Mouse (Mus musculus) lung, embryonic 14.5 days (tissue): Measurements from ENCODE around the gene Grn. TPM values are rescaled to one million over a fixed set of nuclear protein-coding genes. Genes with fewer than 3 reads are reported as not detected.

Experiments used
- ATAC-seq: fragments of 200-750 bp; cut with Nextera tagmentation; 2 replicates; pipeline ENCODE4 v1.8.0; 2017; ENCODE audit warnings: mild to moderate bottlenecking, moderate TSS enrichment, moderate library complexity; ENCODE audit not compliant: insufficient read depth
- DNase-seq: peaks from one replicate; pipeline ENCODE4 v3.0.0-alpha.2; 2015
- H3K27ac ChIP-seq: fragments of 300-500 bp; sonication (generic); 2 replicates; pipeline ENCODE4 v1.5.1; 2014; ENCODE audit warnings: low read depth, mild to moderate bottlenecking, moderate library complexity
- H3K27me3 ChIP-seq: fragments of 300-500 bp; sonication (generic); 2 replicates; pipeline ENCODE4 v1.6.1; 2014; ENCODE audit warnings: low read length, control low read depth; ENCODE audit not compliant: insufficient read depth
- H3K36me3 ChIP-seq: fragments of 300-500 bp; sonication (generic); 2 replicates; pipeline ENCODE4 v1.6.1; 2014; ENCODE audit warnings: control low read depth; ENCODE audit not compliant: insufficient read depth
- H3K4me1 ChIP-seq: fragments of 300-500 bp; sonication (generic); 2 replicates; pipeline ENCODE4 v1.6.1; 2014; ENCODE audit warnings: antibody characterized with exemption, control low read depth; ENCODE audit not compliant: insufficient read depth
- H3K4me2 ChIP-seq: fragments of 300-500 bp; sonication (generic); 2 replicates; pipeline ENCODE4 v1.6.1; 2014; ENCODE audit warnings: mild to moderate bottlenecking
- H3K4me3 ChIP-seq: fragments of 300-500 bp; sonication (generic); 2 replicates; pipeline ENCODE4 v1.5.1; 2014; ENCODE audit warnings: low read depth, low read length
- H3K9ac ChIP-seq: fragments of 300-500 bp; sonication (generic); 2 replicates; pipeline ENCODE4 v1.6.1; 2014
- H3K9me3 ChIP-seq: fragments of 300-500 bp; sonication (generic); 2 replicates; pipeline ENCODE4 v1.6.1; 2016; ENCODE audit warnings: low read depth, low read length, control low read depth
- CTCF ChIP-seq: IDR thresholded peaks from 2 replicates; pipeline ENCODE4 v1.5.1; 2016; ENCODE audit warnings: antibody characterized with exemption, low read depth
- WGBS: fragments of 180-500 bp; shearing (Covaris S2); extraction: QIAGEN DNeasy Blood & Tissue Kit; methylation state at CpG from one replicate; pipeline ENCODE4 v1.1.7; 2014; 5-methylcytosine and 5-hydroxymethylcytosine counted together
- polyA plus RNA-seq: library from polyadenylated mRNA; unstranded; fragments of >200 nt; fragmentation: Nextera tagmentation; extraction: Ambion mirVana; gene quantifications from 2 replicates; pipeline ENCODE4 v1.2.1, GENCODE M21; 2014

The Grn gene
- polyA plus RNA-seq, 1 experiment from 2014 or later = 113 TPM

DNA sequence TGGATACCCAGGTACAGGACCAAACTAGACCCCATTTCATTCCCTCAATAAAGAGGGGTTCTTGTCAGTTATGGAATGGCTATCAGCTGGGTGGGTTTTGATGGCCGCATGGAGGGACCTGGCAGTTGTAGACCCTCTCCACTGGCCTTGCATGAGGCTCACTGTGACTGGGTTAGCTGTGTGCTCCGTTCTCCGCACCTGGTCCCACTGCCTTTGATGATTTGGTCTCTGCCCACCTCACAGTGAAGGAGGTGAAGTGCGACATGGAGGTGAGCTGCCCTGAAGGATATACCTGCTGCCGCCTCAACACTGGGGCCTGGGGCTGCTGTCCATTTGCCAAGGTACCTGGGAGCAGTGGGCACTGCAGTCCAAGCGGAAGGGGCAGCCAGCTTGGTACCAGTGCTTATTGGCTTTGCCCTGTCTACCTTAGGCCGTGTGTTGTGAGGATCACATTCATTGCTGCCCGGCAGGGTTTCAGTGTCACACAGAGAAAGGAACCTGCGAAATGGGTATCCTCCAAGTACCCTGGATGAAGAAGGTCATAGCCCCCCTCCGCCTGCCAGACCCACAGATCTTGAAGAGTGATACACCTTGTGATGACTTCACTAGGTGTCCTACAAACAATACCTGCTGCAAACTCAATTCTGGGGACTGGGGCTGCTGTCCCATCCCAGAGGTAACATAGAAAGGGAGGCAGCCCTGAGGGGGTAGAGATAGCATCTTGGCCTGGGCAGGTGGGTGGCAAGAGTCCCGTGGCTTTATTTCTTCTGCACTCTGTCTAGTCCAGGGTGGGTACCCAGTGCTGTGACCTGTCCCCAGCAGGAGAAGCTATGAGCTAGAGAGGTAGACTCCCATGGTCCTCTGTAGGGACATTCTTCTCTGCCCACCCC, 4.9 kb downstream of the Grn start:
- no peak for DNase-seq
- H3K4me1 ChIP-seq = peaks cover 6% of the 10 kb centered on the region; the same call in 1 of the 2 replicates
- H3K36me3 ChIP-seq = peaks cover 59% of the 10 kb centered on the region

GRCm38 (mm10) chr11:102435754-102436470, 5.8 kb downstream of the Grn start:
- WGBS = 87% methylated on average over 18 of the region's 18 CpGs
- TF ChIP-seq CTCF = no peak
- DNase-seq (no peak), ATAC-seq (no peak)
- Histone ChIP-seq H3K9ac (no peak overlapping the region), H3K4me1 (peaks cover 6% of the 10 kb centered on the region; the same call in 1 of the 2 replicates), H3K36me3 (peaks cover 67% of the 10 kb centered on the region), H3K27ac (no peak overlapping the region), H3K4me3 (no peak overlapping the region), H3K9me3 (no peaks in the 10 kb centered on the region), H3K4me2 (no peak overlapping the region), H3K27me3 (no peaks in the 10 kb centered on the region)

More for the DNA sequence above, 4.9 kb downstream of the Grn start:
- no peak for TF ChIP-seq CTCF
- H3K9me3 ChIP-seq = no peaks in the 10 kb centered on the region
- no peaks in the 10 kb centered on the region for H3K27me3 ChIP-seq
- no peak overlapping the region for H3K27ac ChIP-seq
- ATAC-seq = no peak
- no peak overlapping the region for H3K4me3 ChIP-seq
- H3K4me2 ChIP-seq = no peak overlapping the region
- 86% methylated on average over 11 of the region's 11 CpGs for WGBS
- H3K9ac ChIP-seq = no peak overlapping the region

GRCm38 (mm10) chr11:102436471-102436790, 6.3 kb downstream of the Grn start:
- DNase-seq = no peak
- no peak for TF ChIP-seq CTCF
- peaks cover 72% of the 10 kb centered on the region for H3K36me3 ChIP-seq
- H3K4me1 ChIP-seq = peaks cover 3% of the 10 kb centered on the region; the same call in 1 of the 2 replicates
- H3K27ac ChIP-seq = no peak overlapping the region
- ATAC-seq = no peak
- no peak overlapping the region for H3K9ac ChIP-seq
- no peaks in the 10 kb centered on the region for H3K27me3 ChIP-seq
- H3K4me2 ChIP-seq = no peak overlapping the region
- no peak overlapping the region for H3K4me3 ChIP-seq
- 71% methylated on average over 10 of the region's 10 CpGs for WGBS
- no peaks in the 10 kb centered on the region for H3K9me3 ChIP-seq

DNA sequence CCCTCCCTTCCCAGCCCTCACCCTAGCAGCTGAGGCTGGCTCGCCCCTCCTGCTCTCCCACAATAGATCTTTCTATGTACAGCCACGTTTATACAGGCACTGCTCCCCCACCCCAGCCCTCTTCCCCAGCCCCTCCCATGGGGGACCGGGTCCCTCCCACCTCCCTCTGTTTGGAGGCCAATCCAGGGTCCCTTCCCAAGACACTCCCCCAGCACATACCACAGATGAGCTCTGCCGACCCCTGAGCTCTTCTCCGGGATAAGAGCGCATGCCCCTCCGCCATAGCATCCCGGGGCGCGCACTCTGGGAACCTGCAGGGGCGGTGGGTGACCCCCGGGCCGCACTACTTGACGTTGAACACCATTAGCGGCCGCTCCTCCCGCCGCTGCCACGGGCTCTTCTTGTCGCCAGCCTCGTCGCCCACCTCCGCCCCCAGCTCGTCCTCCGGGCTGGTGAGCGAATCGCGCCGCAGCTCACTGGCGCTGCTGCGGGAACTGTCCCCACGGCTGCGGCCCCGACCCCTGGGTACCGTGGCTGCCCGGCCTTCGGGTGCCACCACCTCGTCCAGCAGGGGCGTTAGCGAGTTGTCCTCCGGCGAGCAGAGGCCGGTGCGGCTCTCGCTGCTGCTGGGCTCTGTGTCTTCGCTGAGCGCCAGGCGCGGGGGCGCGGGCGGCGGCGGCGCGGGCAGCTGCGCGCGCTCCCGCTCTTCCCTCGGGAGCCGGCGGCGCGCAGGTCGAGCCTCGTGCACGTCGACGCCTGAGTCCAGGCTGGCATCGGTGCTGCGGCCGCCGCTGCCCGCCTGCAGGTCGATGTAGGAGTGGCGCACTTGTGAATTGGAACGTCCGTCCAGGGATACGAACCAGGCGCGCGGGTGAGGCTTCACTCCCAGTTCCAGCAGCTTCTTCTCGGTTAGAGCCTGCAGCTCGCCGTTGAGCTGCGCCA, 7.3 kb downstream of the Grn start:
- H3K4me2 ChIP-seq = peak overlapping the region; percentile 92
- no peaks in the 10 kb centered on the region for H3K27me3 ChIP-seq
- TF ChIP-seq CTCF = peak; percentile 53
- peaks cover 3% of the 10 kb centered on the region; the same call in 1 of the 2 replicates for H3K4me1 ChIP-seq
- H3K4me3 ChIP-seq = peak overlapping the region; percentile 43
- H3K27ac ChIP-seq = peak overlapping the region; percentile 15; the same call in 1 of the 2 replicates
- ATAC-seq (peak; percentile 26), DNase-seq (peak; percentile 78)
- H3K9ac ChIP-seq = peak overlapping the region; percentile 46
- H3K36me3 ChIP-seq = peaks cover 80% of the 10 kb centered on the region
- no peaks in the 10 kb centered on the region for H3K9me3 ChIP-seq
- 9% methylated on average over 87 of the region's 87 CpGs for WGBS

DNA sequence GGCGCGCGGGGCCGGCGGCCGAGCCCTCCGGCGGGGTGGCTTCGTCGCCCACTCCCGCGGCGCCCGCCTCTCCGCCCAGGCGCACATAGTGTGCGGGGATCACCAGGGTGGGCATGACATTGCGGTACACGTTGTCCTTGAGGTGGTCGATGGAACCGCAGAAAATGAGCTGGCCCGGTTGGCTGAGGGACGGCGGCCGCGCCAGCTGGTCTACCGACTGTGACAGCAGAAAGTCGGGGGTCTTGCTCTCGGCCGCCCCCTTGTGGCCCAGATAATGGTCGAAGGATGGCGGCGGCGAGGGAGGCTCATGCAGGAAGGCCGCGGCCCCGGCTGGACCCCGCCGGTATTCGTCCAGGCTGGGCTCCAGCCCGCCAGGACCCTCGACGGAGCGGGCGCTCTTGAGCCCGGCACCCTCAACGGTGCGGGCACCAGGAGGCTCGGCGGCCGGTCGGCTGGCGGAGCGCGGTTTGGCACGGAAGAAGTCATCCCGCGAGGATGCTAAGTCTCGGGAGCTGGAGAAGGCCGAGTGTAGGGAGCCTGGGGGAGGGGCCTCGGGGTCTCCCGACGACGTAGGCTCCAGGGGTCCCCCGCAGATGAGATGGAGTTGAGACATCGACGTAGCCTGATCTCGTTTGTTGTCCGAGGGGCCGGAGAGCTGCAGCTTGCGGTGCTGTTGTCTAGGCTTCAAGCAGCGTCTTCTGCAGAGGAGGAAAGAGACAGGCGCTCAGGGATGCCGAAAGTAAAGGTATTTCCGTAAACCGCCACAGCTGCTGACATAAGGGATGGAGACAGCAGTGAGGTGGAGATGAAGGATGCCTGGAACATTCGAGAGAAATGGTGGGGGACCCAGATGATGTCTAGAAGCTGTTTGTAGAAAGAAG, 8.3 kb downstream of the Grn start:
- peak overlapping the region; percentile 46 for H3K9ac ChIP-seq
- H3K9me3 ChIP-seq = no peaks in the 10 kb centered on the region
- H3K4me3 ChIP-seq = peak overlapping the region; percentile 43
- peaks cover 3% of the 10 kb centered on the region; the same call in 1 of the 2 replicates for H3K4me1 ChIP-seq
- peak; percentile 94 for DNase-seq
- H3K4me2 ChIP-seq = peak overlapping the region; percentile 92
- WGBS = 9% methylated on average over 77 of the region's 77 CpGs
- ATAC-seq = peak; percentile 24
- H3K27me3 ChIP-seq = no peaks in the 10 kb centered on the region
- peaks cover 84% of the 10 kb centered on the region for H3K36me3 ChIP-seq
- peak; percentile 93 for TF ChIP-seq CTCF
- no peak overlapping the region for H3K27ac ChIP-seq
